8 mouse cellular contexts compared by ENCODE assay signal in genomic region chr6:91409448-91410167, GRCm38 (mm10). TPM values are rescaled to one million over a fixed set of nuclear protein-coding genes. Genes with fewer than 3 reads are reported as not detected.
DNase-seq lines count a peak whose midpoint lies in the region; ATAC-seq and TF ChIP-seq lines count a peak whose summit lies in the region.

No protein-coding gene starts in this region.

- no peak for TF ChIP-seq CTCF in E14TG2a.4 (conservative IDR thresholded peaks at IDR 0.05; ENCODE audit: low read length)
- no peak for TF ChIP-seq CTCF in midbrain, postnatal 0 days (IDR thresholded peaks at IDR 0.05)

- H3K27ac ChIP-seq in forebrain, embryonic 13.5 days = peak overlapping the region; percentile 85
- no peak overlapping the region for H3K27ac ChIP-seq in midbrain, postnatal 0 days (ENCODE audit: low read depth, low read length)

- peaks cover 28% of the 10 kb centered on the region for H3K4me1 ChIP-seq in E14TG2a.4 (replicated peaks; ENCODE audit: low read depth, low read length)
- peaks cover 34% of the 10 kb centered on the region for H3K4me1 ChIP-seq in forebrain, embryonic 13.5 days
- peaks cover 3% of the 10 kb centered on the region; the same call in 1 of the 2 replicates for H3K4me1 ChIP-seq in midbrain, postnatal 0 days (ENCODE audit: insufficient read depth, low read length)

- intact Hi-C loops in left cerebral cortex, postnatal 25 days (cut with DNase I) = loop anchor here (5.0 kb wide), 1 partner anchor 237 kb away; no protein-coding TSS in a partner anchor

- under 1% methylated on average over 34 of the region's 34 CpGs for WGBS in forebrain, embryonic 13.5 days
- under 1% methylated on average over 34 of the region's 34 CpGs for WGBS in midbrain, postnatal 0 days

- peak overlapping the region; percentile 93 for H3K4me2 ChIP-seq in forebrain, embryonic 13.5 days
- peak overlapping the region; percentile 99 for H3K4me2 ChIP-seq in midbrain, postnatal 0 days (ENCODE audit: low read depth, low read length, poor library complexity, severe bottlenecking)

- ATAC-seq in forebrain, embryonic 13.5 days = 0 out of 2 replicates have a peak, but pooled peaks have one; percentile 8
- no peak for ATAC-seq in midbrain, postnatal 0 days (ENCODE audit: low FRiP score)
- no peak for ATAC-seq in megakaryocyte progenitor cell, adult 5-6 weeks (replicated peaks; ENCODE audit: poor library complexity)

- H3K9ac ChIP-seq in forebrain, embryonic 13.5 days = peak overlapping the region; percentile 91
- peak overlapping the region; percentile 70; the same call in 1 of the 2 replicates for H3K9ac ChIP-seq in midbrain, postnatal 0 days (replicated peaks; ENCODE audit: low read length, poor library complexity, severe bottlenecking)

- peaks cover 99% of the 10 kb centered on the region for H3K27me3 ChIP-seq in E14TG2a.4 (ENCODE audit: insufficient read depth, low read length)
- H3K27me3 ChIP-seq in forebrain, embryonic 13.5 days = peaks cover 26% of the 10 kb centered on the region
- peaks cover 18% of the 10 kb centered on the region for H3K27me3 ChIP-seq in midbrain, postnatal 0 days (ENCODE audit: insufficient read depth, low read length)

- H3K36me3 ChIP-seq in E14TG2a.4 (ENCODE audit: insufficient read depth, low read length) = no peaks in the 10 kb centered on the region
- H3K36me3 ChIP-seq in forebrain, embryonic 13.5 days (ENCODE audit: poor library complexity, severe bottlenecking) = peaks cover 41% of the 10 kb centered on the region
- no peaks in the 10 kb centered on the region for H3K36me3 ChIP-seq in midbrain, postnatal 0 days (ENCODE audit: insufficient read depth, low read length)

- peaks cover 9% of the 10 kb centered on the region for H3K9me3 ChIP-seq in E14TG2a.4 (ENCODE audit: low read length)
- H3K9me3 ChIP-seq in forebrain, embryonic 13.5 days (replicated peaks) = no peaks in the 10 kb centered on the region
- H3K9me3 ChIP-seq in midbrain, postnatal 0 days (ENCODE audit: low read length) = no peaks in the 10 kb centered on the region

- H3K4me3 ChIP-seq in E14TG2a.4 (replicated peaks; ENCODE audit: low read length) = peak overlapping the region; percentile 85
- H3K4me3 ChIP-seq in forebrain, embryonic 13.5 days = peak overlapping the region; percentile 79
- peak overlapping the region; percentile 76 for H3K4me3 ChIP-seq in midbrain, postnatal 0 days (ENCODE audit: low read depth, low read length)

- DNase-seq in WW6 (ENCODE audit: low read depth, low spot score) = peak; percentile 50
- peak; percentile 25 for DNase-seq in kidney, postnatal 14 days
- DNase-seq in midbrain, postnatal 0 days (ENCODE audit: low spot score) = peak; percentile 28
- DNase-seq in left cerebral cortex, postnatal 25 days (ENCODE audit: low spot score in 2 of 2) = no peak
- DNase-seq in ovary, postnatal 10 days (ENCODE audit: low spot score) = no peak

RNA-seq across cellular contexts. Expression of gene Wnt7a, which starts 1.6 kb away (rescaled TPM):
- 21.9 and 22.8 TPM in 2 replicates for polyA plus RNA-seq in forebrain, embryonic 13.5 days (2015; fragmentation: Nextera tagmentation; extraction: Ambion mirVana)
- 12.9 TPM in 2 replicates for total RNA-seq in midbrain, postnatal 0 days (2014; rRNA removed)
- polyA plus RNA-seq in midbrain, postnatal 0 days (2015; fragmentation: Nextera tagmentation; extraction: Ambion mirVana) = 6.4 and 8.5 TPM in 2 replicates
- not detected in 2 replicates for total RNA-seq in megakaryocyte progenitor cell, adult 5-6 weeks (2015)
- total RNA-seq in megakaryocyte progenitor cell, adult 5-6 weeks (2017) = not detected in 2 replicates
- 10 to 100 TPM; 11.6 to 16.3 TPM for total RNA-seq in left cerebral cortex, postnatal 25 days (2021)

Comparison
In these comparisons a context has a peak if more than half of its experiments do, and no peak if none do; other contexts are left out.
1. DNase-seq: peak in WW6 (single experiment), kidney, postnatal 14 days (single experiment) and midbrain, postnatal 0 days (single experiment); none in left cerebral cortex, postnatal 25 days (0 of 2) and ovary, postnatal 10 days (single experiment).
2. RNA of gene Wnt7a, which starts 1.6 kb away (total RNA-seq): 11.6 to 16.3 TPM in left cerebral cortex, postnatal 25 days and 12.9 TPM in midbrain, postnatal 0 days; not detected in megakaryocyte progenitor cell, adult 5-6 weeks; every median in the first group is over 10 times any median in the second.
3. Peak in every context shown above with its lines, with median percentiles within 50 percentile points of each other: H3K4me3 ChIP-seq.